Mouse (Mus musculus) forebrain, embryonic 16.5 days (tissue): ENCODE data around the gene Prl2c2. TPM values are rescaled to one million over a fixed set of nuclear protein-coding genes. Genes with fewer than 3 reads are reported as not detected.
"Not testable (repeated sequence)": the region's sequence is repeated elsewhere in the genome, so short reads cannot be mapped to it uniquely, and the experiment has no call there.

Source experiments
- ATAC-seq: fragments of 200-750 bp; cut with Nextera tagmentation; 2 replicates; pipeline ENCODE4 v1.8.0; 2017; ENCODE audit warnings: mild to moderate bottlenecking, moderate library complexity
- H3K27ac ChIP-seq: fragments of 300-500 bp; sonication (generic); 2 replicates; pipeline ENCODE4 v1.5.1; 2014; ENCODE audit warnings: low read length, control low read depth
- H3K27me3 ChIP-seq: fragments of 300-500 bp; sonication (generic); replicated peaks from 2 replicates; pipeline ENCODE4 v1.6.1; 2014; ENCODE audit warnings: low read length; ENCODE audit not compliant: control insufficient read depth, insufficient read depth
- H3K36me3 ChIP-seq: fragments of 300-500 bp; sonication (generic); 2 replicates; pipeline ENCODE4 v1.6.1; 2014; ENCODE audit not compliant: control insufficient read depth, insufficient read depth
- H3K4me1 ChIP-seq: fragments of 300-500 bp; sonication (generic); replicated peaks from 2 replicates; pipeline ENCODE4 v1.6.1; 2014; ENCODE audit warnings: low read length; ENCODE audit not compliant: control insufficient read depth, insufficient read depth
- H3K4me2 ChIP-seq: fragments of 300-500 bp; sonication (generic); 2 replicates; pipeline ENCODE4 v1.6.1; 2014; ENCODE audit warnings: mild to moderate bottlenecking, low read length, control low read depth
- H3K4me3 ChIP-seq: fragments of 300-500 bp; sonication (generic); replicated peaks from 2 replicates; pipeline ENCODE4 v1.5.1; 2014; ENCODE audit warnings: mild to moderate bottlenecking, low read length, control low read depth
- H3K9ac ChIP-seq: fragments of 300-500 bp; sonication (generic); replicated peaks from 2 replicates; pipeline ENCODE4 v1.6.1; 2014; ENCODE audit warnings: low read depth, low read length, control low read depth
- H3K9me3 ChIP-seq: fragments of 300-500 bp; sonication (generic); 2 replicates; pipeline ENCODE4 v1.6.1; 2016; ENCODE audit warnings: low read length; ENCODE audit not compliant: control insufficient read depth
- whole genome bisulfite sequencing: fragments of 180-500 bp; shearing (Covaris S2); extraction: QIAGEN DNeasy Blood & Tissue Kit; methylation state at CpG from one replicate; pipeline ENCODE4 v1.1.7; 2014; 5-methylcytosine and 5-hydroxymethylcytosine counted together
- polyA plus RNA-seq: library from polyadenylated mRNA; unstranded; fragments of >200 nt; fragmentation: Nextera tagmentation; extraction: Ambion mirVana; gene quantifications from 2 replicates; pipeline ENCODE4 v1.2.1, GENCODE M21; 2015

Prl2c2 gene
- polyA plus RNA-seq: not detected in 2 replicates

DNA sequence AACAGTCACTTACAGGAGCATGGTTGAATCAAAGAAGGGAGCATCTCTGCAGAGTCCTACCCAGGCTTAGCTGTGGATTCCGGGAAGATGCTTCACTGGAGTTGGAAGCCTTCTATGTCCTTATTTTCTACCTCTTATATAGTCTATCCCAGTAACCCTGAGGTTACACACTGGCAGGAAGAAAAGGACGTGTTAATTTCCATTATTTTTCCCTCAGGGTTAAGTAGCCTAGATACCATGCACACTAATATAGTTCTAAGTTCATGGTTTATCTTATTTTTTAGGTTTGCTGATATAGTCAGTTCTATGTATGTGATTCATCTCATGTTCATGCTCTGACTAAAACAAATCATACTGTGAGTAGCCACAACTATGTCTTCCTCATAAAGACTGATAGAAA lies at the start of gene Prl2c2:
Gene Prl2c2 (minus strand): TSS at position 101 of the 400 bp plus-strand sequence.
- not testable (repeated sequence) for H3K36me3 ChIP-seq, H3K4me1 ChIP-seq, H3K27me3 ChIP-seq, H3K9ac ChIP-seq, H3K9me3 ChIP-seq, H3K4me3 ChIP-seq, ATAC-seq, H3K27ac ChIP-seq, H3K4me2 ChIP-seq
- 64% methylated on average over 2 of the region's 2 CpGs for WGBS

DNA sequence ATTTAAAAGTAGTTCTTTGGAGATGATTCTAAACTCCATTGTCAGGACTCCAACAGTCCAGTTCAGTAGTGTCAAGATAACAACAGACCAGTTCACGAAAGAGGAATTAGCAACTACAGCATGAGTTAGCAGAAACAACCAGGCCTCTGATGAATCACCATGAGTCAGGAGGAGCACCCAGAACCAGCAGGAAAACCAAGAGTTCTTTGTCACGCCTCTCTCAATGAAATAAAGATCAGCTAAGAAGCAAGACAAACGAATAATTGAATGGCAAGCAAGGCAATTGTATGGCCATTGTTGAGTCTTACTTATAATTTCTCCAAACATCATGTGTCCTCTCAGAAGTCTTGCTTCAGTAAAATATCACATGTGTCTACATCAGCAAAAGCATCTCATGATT lies 20.7 kb upstream of the Prl2c2 start:
- not testable (repeated sequence) for H3K4me3 ChIP-seq, H3K4me1 ChIP-seq, H3K36me3 ChIP-seq, H3K27me3 ChIP-seq, ATAC-seq, H3K27ac ChIP-seq, H3K9ac ChIP-seq, H3K9me3 ChIP-seq, H3K4me2 ChIP-seq
- WGBS: 76% methylated on average over 3 of the region's 3 CpGs

- not testable (repeated sequence) for H3K4me3 ChIP-seq, H3K27ac ChIP-seq, H3K9me3 ChIP-seq, H3K4me1 ChIP-seq, H3K9ac ChIP-seq, H3K27me3 ChIP-seq, H3K4me2 ChIP-seq, ATAC-seq, H3K36me3 ChIP-seq
- 76% methylated on average over 2 of the region's 2 CpGs for WGBS
Measured at GRCm38 (mm10) chr13:13013993-13014549, 8.9 kb upstream of the Prl2c2 start.

Other genes starting within 250 kb of the Prl2c2 start
- gene Prl2c3, start 205.3 kb downstream of the Prl2c2 start, polyA plus RNA-seq: not detected in 2 replicates
- not detected in 2 replicates for gene Prl2c5, start 177.3 kb upstream of the Prl2c2 start, polyA plus RNA-seq